Mouse (Mus musculus) MEL (cell line): ENCODE data around the gene Gtf2i. TPM values are rescaled to one million over a fixed set of nuclear protein-coding genes. Genes with fewer than 3 reads are reported as not detected.
A peak's percentile ranks its signal among the peaks of the same experiment; 100 is the strongest.

Experiments used
- DNase-seq: peaks from one replicate; pipeline ENCODE4 v3.0.0; 2011; ENCODE audit warnings: low read depth, low spot score
- H3K27ac ChIP-seq: 2 replicates; pipeline ENCODE4 v1.5.1; 2012; ENCODE audit warnings: low read depth, mild to moderate bottlenecking, control low read depth, low read length, moderate library complexity; ENCODE audit not compliant: control insufficient read depth
- H3K27me3 ChIP-seq, 2 experiments: fragments of 150-350 bp in 1 of 2; sonication (generic) in 1 of 2; 2 replicates each; pipeline ENCODE4 v1.6.1; 2012; ENCODE audit warnings: low read length in 2 of 2, mild to moderate bottlenecking in 2 of 2, improper control_type of control experiment in 1 of 2, moderate library complexity in 1 of 2; ENCODE audit not compliant: insufficient read depth in 2 of 2, control insufficient read depth in 1 of 2
- H3K36me3 ChIP-seq, 2 experiments: 2 replicates each; pipeline ENCODE4 v1.6.1; 2012 to 2014; ENCODE audit warnings: low read length in 2 of 2, improper control_type of control experiment in 1 of 2, inconsistent platforms in 1 of 2, mild to moderate bottlenecking in 1 of 2; ENCODE audit not compliant: insufficient read depth in 2 of 2, control insufficient read depth in 1 of 2
- H3K4me1 ChIP-seq, 2 experiments: fragments of 150-350 bp in 1 of 2; sonication (generic) in 1 of 2; 2 replicates each; pipeline ENCODE4 v1.6.1; 2012; ENCODE audit warnings: low read length in 2 of 2, improper control_type of control experiment in 1 of 2, mild to moderate bottlenecking in 1 of 2; ENCODE audit not compliant: insufficient read depth in 2 of 2, control insufficient read depth in 1 of 2
- H3K4me3 ChIP-seq, 2 experiments: fragments of 150-350 bp in 1 of 2; sonication (generic) in 1 of 2; 2 replicates each; pipeline ENCODE4 v1.5.1; 2012; ENCODE audit warnings: low read depth in 2 of 2, low read length in 2 of 2, mild to moderate bottlenecking in 2 of 2, moderate library complexity in 2 of 2, control low read depth in 1 of 2, improper control_type of control experiment in 1 of 2; ENCODE audit not compliant: control insufficient read depth in 1 of 2, insufficient read depth in 1 of 2
- H3K79me2 ChIP-seq: 2 replicates; pipeline ENCODE4 v1.6.1; 2012; ENCODE audit warnings: mild to moderate bottlenecking, low read length, moderate library complexity; ENCODE audit not compliant: control insufficient read depth, poor library complexity, insufficient read depth
- H3K9ac ChIP-seq: 2 replicates; pipeline ENCODE4 v1.6.1; 2012; ENCODE audit warnings: low read depth, mild to moderate bottlenecking, control low read depth, low read length, moderate library complexity; ENCODE audit not compliant: control insufficient read depth, poor library complexity, severe bottlenecking
- H3K9me3 ChIP-seq: fragments of 150-350 bp; sonication (generic); replicated peaks from 2 replicates; pipeline ENCODE4 v1.6.1; 2012; ENCODE audit warnings: mild to moderate bottlenecking, low read length, improper control_type of control experiment, moderate library complexity; ENCODE audit not compliant: insufficient read depth
- BHLHE40 ChIP-seq: IDR thresholded peaks from 2 replicates; pipeline ENCODE4 v1.6.1; 2012; ENCODE audit warnings: low read depth, mild to moderate bottlenecking, inconsistent platforms, low read length, improper control_type of control experiment, borderline replicate concordance
- CHD1 ChIP-seq: IDR thresholded peaks from 2 replicates; pipeline ENCODE4 v1.6.1; 2012; ENCODE audit warnings: low read depth, mild to moderate bottlenecking, inconsistent platforms, low read length, improper control_type of control experiment
- CHD2 ChIP-seq: IDR thresholded peaks from 2 replicates; pipeline ENCODE4 v1.6.1; 2011; ENCODE audit warnings: low read length, improper control_type of control experiment
- CTCF ChIP-seq, 3 experiments: IDR thresholded peaks in 2 of 3; conservative IDR thresholded peaks in 1 of 3; 2 replicates each; pipeline ENCODE4 v1.5.1; 2011 to 2012; ENCODE audit warnings: low read length in 3 of 3, low read depth in 2 of 3, mild to moderate bottlenecking in 2 of 3, improper control_type of control experiment in 1 of 3, inconsistent platforms in 1 of 3, mixed read lengths in 1 of 3, moderate library complexity in 1 of 3; ENCODE audit not compliant: control insufficient read depth in 1 of 3, insufficient read depth in 1 of 3, poor library complexity in 1 of 3, severe bottlenecking in 1 of 3
- ELF1 ChIP-seq: IDR thresholded peaks from 2 replicates; pipeline ENCODE4 v1.6.1; 2014; ENCODE audit warnings: low read depth, mild to moderate bottlenecking, inconsistent platforms, low read length, improper control_type of control experiment, moderate library complexity
- ETS1 ChIP-seq: IDR thresholded peaks from 2 replicates; pipeline ENCODE4 v1.6.1; 2012; ENCODE audit warnings: low read depth, mild to moderate bottlenecking, inconsistent platforms, low read length, improper control_type of control experiment, moderate library complexity
- GABPA ChIP-seq: IDR thresholded peaks from 2 replicates; pipeline ENCODE4 v1.6.1; 2012; ENCODE audit warnings: low read depth, mild to moderate bottlenecking, inconsistent platforms, low read length, improper control_type of control experiment, moderate library complexity
- GATA1 ChIP-seq: IDR thresholded peaks from 2 replicates; pipeline ENCODE4 v1.6.1; 2011; ENCODE audit warnings: low read depth, low read length, improper control_type of control experiment
- KAT2A ChIP-seq: conservative IDR thresholded peaks from 2 replicates; pipeline ENCODE4 v1.6.1; 2012; ENCODE audit warnings: low read depth, low read length, improper control_type of control experiment, inconsistent platforms
- MAX ChIP-seq: IDR thresholded peaks from 2 replicates; pipeline ENCODE4 v1.6.1; 2011; ENCODE audit warnings: low read length, improper control_type of control experiment
- MAZ ChIP-seq: IDR thresholded peaks from 2 replicates; pipeline ENCODE4 v1.6.1; 2012; ENCODE audit warnings: low read depth, mild to moderate bottlenecking, inconsistent platforms, low read length, improper control_type of control experiment
- MXI1 ChIP-seq: IDR thresholded peaks from 2 replicates; pipeline ENCODE4 v1.6.1; 2011; ENCODE audit warnings: mild to moderate bottlenecking, low read depth, low read length, improper control_type of control experiment
- NELFE ChIP-seq: IDR thresholded peaks from 2 replicates; pipeline ENCODE4 v1.6.1; 2011; ENCODE audit warnings: low read depth, low read length, improper control_type of control experiment
- NRF1 ChIP-seq: IDR thresholded peaks from 2 replicates; pipeline ENCODE4 v1.6.1; 2014; ENCODE audit warnings: low read depth, mild to moderate bottlenecking, inconsistent platforms, low read length, improper control_type of control experiment, moderate library complexity; ENCODE audit not compliant: poor library complexity, insufficient read depth, severe bottlenecking
- POLR2A ChIP-seq, 2 experiments: IDR thresholded peaks; 2 replicates each; pipeline ENCODE4 v1.6.1; 2011 to 2012; ENCODE audit warnings: low read length in 2 of 2, mild to moderate bottlenecking in 2 of 2, control low read depth in 1 of 2, improper control_type of control experiment in 1 of 2, low read depth in 1 of 2, moderate library complexity in 1 of 2; ENCODE audit not compliant: control insufficient read depth in 1 of 2, insufficient read depth in 1 of 2, poor library complexity in 1 of 2
- POLR2AphosphoS2 ChIP-seq: IDR thresholded peaks from 2 replicates; pipeline ENCODE4 v1.6.1; 2011; ENCODE audit warnings: low read length, improper control_type of control experiment
- POLR2AphosphoS5 ChIP-seq: IDR thresholded peaks from 2 replicates; pipeline ENCODE4 v1.6.1; 2012; ENCODE audit warnings: low read depth, borderline replicate concordance, mild to moderate bottlenecking, inconsistent platforms, low read length, moderate library complexity, mixed read lengths
- RCOR1 ChIP-seq: IDR thresholded peaks from 2 replicates; pipeline ENCODE4 v1.6.1; 2012; ENCODE audit warnings: low read depth, mild to moderate bottlenecking, inconsistent platforms, low read length, improper control_type of control experiment
- SIN3A ChIP-seq: IDR thresholded peaks from 2 replicates; pipeline ENCODE4 v1.6.1; 2012; ENCODE audit warnings: low read length, improper control_type of control experiment, inconsistent platforms
- SMC3 ChIP-seq: IDR thresholded peaks from 2 replicates; pipeline ENCODE4 v1.6.1; 2011; ENCODE audit warnings: low read depth, low read length, improper control_type of control experiment
- TAL1 ChIP-seq: IDR thresholded peaks from 2 replicates; pipeline ENCODE4 v1.6.1; 2012; ENCODE audit warnings: mild to moderate bottlenecking, inconsistent platforms, low read length, moderate library complexity, mixed read lengths
- TBP ChIP-seq: IDR thresholded peaks from 2 replicates; pipeline ENCODE4 v1.8.0; 2011; ENCODE audit warnings: low read depth, low read length, improper control_type of control experiment
- TCF12 ChIP-seq: IDR thresholded peaks from 2 replicates; pipeline ENCODE4 v1.6.1; 2014; ENCODE audit warnings: low read depth, mild to moderate bottlenecking, inconsistent platforms, low read length, improper control_type of control experiment, moderate library complexity
- USF1 ChIP-seq: IDR thresholded peaks from 2 replicates; pipeline ENCODE4 v1.6.1; 2014; ENCODE audit warnings: low read depth, mild to moderate bottlenecking, inconsistent platforms, low read length, improper control_type of control experiment, moderate library complexity
- USF2 ChIP-seq, 2 experiments: IDR thresholded peaks; 2 replicates each; pipeline ENCODE4 v1.6.1; 2011 to 2012; ENCODE audit warnings: improper control_type of control experiment in 2 of 2, low read length in 2 of 2, borderline replicate concordance in 1 of 2, inconsistent platforms in 1 of 2, low read depth in 1 of 2, mild to moderate bottlenecking in 1 of 2; ENCODE audit not compliant: insufficient read depth in 1 of 2
- ZNF384 ChIP-seq: IDR thresholded peaks from 2 replicates; pipeline ENCODE4 v1.6.1; 2012; ENCODE audit warnings: low read depth, mild to moderate bottlenecking, inconsistent platforms, low read length, improper control_type of control experiment
- polyA plus RNA-seq, 2 experiments: library from polyadenylated mRNA; stranded (reverse) in 1 of 2; unstranded in 1 of 2; fragments of >175 nt in 1 of 2; fragments of >200 nt in 1 of 2; gene quantifications; 2 replicates each; pipeline versions ENCODE4 v1.2.1 to v1.2.4; 2012; ENCODE audit warnings: low replicate concordance in 2 of 2, low read depth in 1 of 2; ENCODE audit not compliant: insufficient read length in 2 of 2, insufficient read depth in 1 of 2, missing spikeins in 1 of 2
- total RNA-seq: library from RNA; depleted of rRNA; stranded (reverse); fragments of 300-350 nt; gene quantifications from 2 replicates; pipeline ENCODE4 v1.2.3, GENCODE M21; 2012

The Gtf2i gene
- total and polyA plus RNA-seq, 3 experiments: 46.7 to 151 (median 128) TPM

DNA sequence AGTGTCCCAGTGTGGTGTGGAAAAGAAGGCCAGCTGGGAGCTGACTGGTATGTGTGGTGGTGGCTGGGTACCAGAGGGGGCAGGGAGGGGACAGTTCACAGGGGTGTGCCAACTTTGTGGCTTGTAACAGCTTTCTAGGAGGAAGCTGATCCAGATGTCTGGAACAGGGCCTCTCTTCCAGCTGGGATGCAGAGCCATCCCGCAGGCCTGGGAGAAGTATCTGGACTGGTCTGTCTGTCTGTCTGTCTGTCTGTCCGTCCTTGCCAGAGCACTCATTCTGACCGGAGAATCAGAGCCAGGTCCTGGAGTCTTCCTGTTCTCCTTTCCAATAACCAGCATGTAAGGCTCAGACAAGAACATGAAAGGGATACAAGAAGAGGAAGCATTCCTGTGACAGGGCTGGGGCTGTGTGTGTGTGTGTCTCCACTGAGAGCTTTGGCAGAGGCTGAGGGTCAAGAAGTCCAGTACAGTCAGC, 38.0 kb upstream of the Gtf2i start:
- no peak for TF ChIP-seq ETS1
- no peak for TF ChIP-seq USF2 (IDR thresholded peaks at IDR 0.05; ENCODE audit: borderline replicate concordance in 1 of 2, insufficient read depth in 1 of 2, low read depth in 1 of 2, low read length in 2 of 2)
- no peak for TF ChIP-seq POLR2A (IDR thresholded peaks at IDR 0.05; ENCODE audit: control insufficient read depth in 1 of 2, insufficient read depth in 1 of 2, low read depth in 1 of 2, low read length in 2 of 2, poor library complexity in 1 of 2)
- no peak for TF ChIP-seq POLR2AphosphoS5
- TF ChIP-seq TCF12: no peak
- no peak for TF ChIP-seq MAZ
- no peak for TF ChIP-seq MXI1
- no peak for TF ChIP-seq NRF1
- TF ChIP-seq SIN3A: no peak
- no peak for TF ChIP-seq ZNF384
- TF ChIP-seq CHD1: no peak
- no peak for TF ChIP-seq GATA1
- TF ChIP-seq GABPA: no peak
- no peak for TF ChIP-seq MAX
- no peak for TF ChIP-seq POLR2AphosphoS2
- no peak for TF ChIP-seq TBP
- no peak for TF ChIP-seq USF1
- TF ChIP-seq RCOR1: no peak
- no peak for TF ChIP-seq ELF1
- TF ChIP-seq NELFE: no peak
- Histone ChIP-seq H3K4me1 (peaks cover 4 to 7% of the 10 kb centered on the region in 2 experiments; a peak in 3 of 4 replicates), H3K9ac (no peak overlapping the region), H3K4me3 (no peak overlapping the region), H3K36me3 (peaks cover 0 to 4% of the 10 kb centered on the region in 2 experiments; a peak in 2 of 4 replicates), H3K27ac (no peak overlapping the region), H3K79me2 (no peaks in the 10 kb centered on the region), H3K27me3 (no peaks in the 10 kb centered on the region), H3K9me3 (no peaks in the 10 kb centered on the region)
- no peak for DNase-seq

GRCm38 (mm10) chr5:134350660-134351059, 36.1 kb upstream of the Gtf2i start:
- TF ChIP-seq TAL1: no peak
- peak; percentile 20; the same call in 1 of the 2 replicates for TF ChIP-seq SMC3
- TF ChIP-seq CTCF (IDR thresholded peaks at IDR 0.05 in 2 of 3, conservative IDR thresholded peaks at IDR 0.05 in 1 of 3; ENCODE audit: control insufficient read depth in 1 of 3, insufficient read depth in 1 of 3, low read depth in 2 of 3, low read length in 3 of 3, poor library complexity in 1 of 3, severe bottlenecking in 1 of 3): no peak
- TF ChIP-seq BHLHE40: no peak
- no peak for TF ChIP-seq RCOR1
- no peak for TF ChIP-seq MAZ
- TF ChIP-seq CHD2: no peak
- no peak for TF ChIP-seq KAT2A
- TF ChIP-seq NRF1: peak; percentile 37; the same call in 1 of the 2 replicates
- peak; percentile 92 for DNase-seq

More at GRCm38 (mm10) chr5:134350660-134351059, 36.1 kb upstream of the Gtf2i start:
- Histone ChIP-seq H3K79me2 (no peaks in the 10 kb centered on the region), H3K27ac (no peak overlapping the region), H3K4me1 (peaks cover 4 to 7% of the 10 kb centered on the region in 2 experiments; a peak in 3 of 4 replicates), H3K9me3 (no peaks in the 10 kb centered on the region), H3K4me3 (peak overlapping the region; percentile 52 to 74), H3K36me3 (peaks cover 0 to 4% of the 10 kb centered on the region in 2 experiments; a peak in 2 of 4 replicates), H3K9ac (peak overlapping the region; percentile 49), H3K27me3 (no peaks in the 10 kb centered on the region)
